Mouse (Mus musculus) intestine, embryonic 15.5 days (tissue): ENCODE data around the gene Olfr311. TPM values are rescaled to one million over a fixed set of nuclear protein-coding genes. Genes with fewer than 3 reads are reported as not detected.

Source experiments
- polyA plus RNA-seq: library from polyadenylated mRNA; unstranded; fragments of >200 nt; fragmentation: Nextera tagmentation; extraction: Ambion mirVana; gene quantifications from 2 replicates; pipeline ENCODE4 v1.2.1, GENCODE M21; 2015

The Olfr311 gene
- polyA plus RNA-seq, 1 experiment from 2014 or later = not detected

Other genes with a start within 250 kb of the Olfr311 start
- gene Olfr324, start 244.1 kb upstream of the Olfr311 start, polyA plus RNA-seq = not detected in 2 replicates
- 0.19 TPM in 1 of 2 replicates, not detected in the other for gene 2210407C18Rik, start 223.2 kb upstream of the Olfr311 start, polyA plus RNA-seq
- gene Olfr323, start 208.8 kb upstream of the Olfr311 start, polyA plus RNA-seq = not detected in 2 replicates
- 0.16 and 0.23 TPM in 2 replicates for gene Trim58, start 198.8 kb upstream of the Olfr311 start, polyA plus RNA-seq
- gene Olfr322, start 180.5 kb upstream of the Olfr311 start, polyA plus RNA-seq = not detected in 2 replicates
- gene Olfr320, start 158.2 kb upstream of the Olfr311 start, polyA plus RNA-seq = not detected in 2 replicates
- not detected in 2 replicates for gene Olfr319, start 140.1 kb upstream of the Olfr311 start, polyA plus RNA-seq
- not detected in 2 replicates for gene Olfr318, start 115.2 kb upstream of the Olfr311 start, polyA plus RNA-seq
- gene Olfr317, start 100.0 kb upstream of the Olfr311 start, polyA plus RNA-seq = not detected in 2 replicates
- not detected in 2 replicates for gene Olfr316, start 86.5 kb upstream of the Olfr311 start, polyA plus RNA-seq
- gene Olfr315, start 66.1 kb upstream of the Olfr311 start, polyA plus RNA-seq = not detected in 2 replicates
- gene Olfr314, start 56.3 kb upstream of the Olfr311 start, polyA plus RNA-seq = not detected in 2 replicates
- 16.8 and 17.2 TPM in 2 replicates for gene Fam183b, start 37.3 kb upstream of the Olfr311 start, polyA plus RNA-seq
- gene Olfr313, start 24.3 kb upstream of the Olfr311 start, polyA plus RNA-seq = not detected in 2 replicates
- not detected in 2 replicates for gene Olfr312, start 10.0 kb upstream of the Olfr311 start, polyA plus RNA-seq
- 5.4 and 6.1 TPM in 2 replicates for gene Gm12258, start 7.9 kb downstream of the Olfr311 start, polyA plus RNA-seq
- gene 2810021J22Rik, start 28.0 kb downstream of the Olfr311 start, polyA plus RNA-seq = 6.1 and 7.3 TPM in 2 replicates
- 3.7 and 4.6 TPM in 2 replicates for gene Zfp39, start 65.0 kb downstream of the Olfr311 start, polyA plus RNA-seq
- gene Btnl10, start 78.7 kb downstream of the Olfr311 start, polyA plus RNA-seq = 0.27 and 0.34 TPM in 2 replicates
- 201 and 207 TPM in 2 replicates for gene Rnf187, start 99.7 kb downstream of the Olfr311 start, polyA plus RNA-seq
- gene Hist3h2ba, start 109.7 kb downstream of the Olfr311 start, polyA plus RNA-seq = 39.9 and 40.0 TPM in 2 replicates
- gene Hist3h2a, start 115.4 kb downstream of the Olfr311 start, polyA plus RNA-seq = 27.2 and 28.3 TPM in 2 replicates
- gene Trim17, start 115.4 kb downstream of the Olfr311 start, polyA plus RNA-seq = 0.16 and 0.35 TPM in 2 replicates
- 16.0 and 17.0 TPM in 2 replicates for gene Trim11, start 138.8 kb downstream of the Olfr311 start, polyA plus RNA-seq